Mouse (Mus musculus) spleen, postnatal 36 days (tissue): ENCODE data around the gene Gm43191.
"Not testable (repeated sequence)": the region's sequence is repeated elsewhere in the genome, so short reads cannot be mapped to it uniquely, and the experiment has no call there.

ENCODE experiments used
- DNase-seq, 2 experiments: peaks; one replicate each; pipeline ENCODE4 v3.0.0; 2022; ENCODE audit warnings: low spot score in 2 of 2, mixed read lengths in 1 of 2

Gene Gm43191

DNA sequence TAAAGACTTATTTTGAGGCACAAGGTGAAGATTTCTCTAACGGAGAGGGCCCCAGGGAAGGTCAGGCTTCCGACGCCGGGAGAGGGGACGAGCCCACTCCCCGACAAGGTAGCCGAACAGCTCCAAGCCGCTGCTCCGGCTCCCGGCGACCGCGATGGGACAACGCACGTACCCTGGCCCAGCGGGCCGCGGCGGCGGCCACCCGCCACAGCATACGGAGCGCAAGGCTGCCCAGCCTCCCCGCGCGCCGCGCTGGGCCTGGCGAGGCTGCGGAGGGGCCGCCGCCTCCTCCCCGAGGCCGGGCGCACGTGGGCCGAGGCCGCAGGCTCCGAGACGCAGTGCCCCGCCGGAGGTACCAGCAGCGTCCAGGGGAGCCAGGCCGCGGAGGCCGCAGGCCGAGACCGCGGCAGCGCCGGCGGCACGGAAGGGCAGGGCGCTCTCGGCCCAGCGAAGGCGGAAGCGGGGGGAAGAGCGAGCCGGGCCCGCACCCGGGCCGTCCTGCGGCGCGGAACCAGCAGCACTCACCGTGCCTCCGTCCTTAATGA is 19.1 kb downstream of the Gm43191 start:
- no peak for DNase-seq

GRCm38 (mm10) chr3:116661288-116661869 is 19.7 kb downstream of the Gm43191 start:
- no peak for DNase-seq

- DNase-seq = no peak
These were observed 21.1 kb downstream of the Gm43191 start for GRCm38 (mm10) chr3:116659856-116660430.

GRCm38 (mm10) chr3:116658928-116659565 is 22.0 kb downstream of the Gm43191 start:
- DNase-seq = no peak

DNA sequence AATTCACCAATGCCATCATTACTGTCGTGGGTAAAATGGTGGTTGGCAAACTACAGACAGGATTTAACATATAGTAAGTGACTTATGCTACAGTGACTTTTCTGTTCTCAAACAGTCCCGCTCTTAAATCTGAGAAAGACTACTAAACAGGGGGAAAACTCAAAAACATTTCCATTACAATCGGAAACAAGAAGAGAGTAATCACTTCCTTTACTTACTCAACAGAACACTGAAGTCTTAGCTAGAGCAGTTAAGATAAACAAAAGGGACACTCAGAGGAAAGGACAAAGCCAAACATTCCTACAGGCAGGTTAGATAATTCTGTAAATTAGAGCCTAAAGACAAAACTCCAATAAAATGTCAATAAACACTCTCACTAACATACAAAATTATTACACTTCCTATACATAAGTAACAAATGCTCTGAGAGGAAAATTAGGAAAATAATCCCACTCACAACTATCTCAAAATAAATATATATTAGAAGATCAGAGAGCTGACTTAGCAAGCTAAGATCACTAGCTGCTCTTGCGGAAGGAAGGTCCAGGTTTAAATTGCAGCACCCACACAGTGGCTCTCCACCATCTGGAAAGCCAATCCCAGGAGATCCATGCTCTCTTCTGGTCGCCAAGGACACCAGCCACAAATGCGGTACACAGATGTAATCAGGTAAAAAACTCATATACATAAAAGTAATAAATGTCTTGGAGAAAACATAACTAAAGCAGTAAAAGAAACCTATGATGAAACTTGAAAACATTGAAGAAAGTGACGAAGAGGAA is 24.7 kb downstream of the Gm43191 start:
- DNase-seq = no peak

- DNase-seq = not testable (repeated sequence)
These were observed 27.0 kb downstream of the Gm43191 start for GRCm38 (mm10) chr3:116654051-116654450.

GRCm38 (mm10) chr3:116653278-116653945 is 27.6 kb downstream of the Gm43191 start:
- DNase-seq = no peak

DNA sequence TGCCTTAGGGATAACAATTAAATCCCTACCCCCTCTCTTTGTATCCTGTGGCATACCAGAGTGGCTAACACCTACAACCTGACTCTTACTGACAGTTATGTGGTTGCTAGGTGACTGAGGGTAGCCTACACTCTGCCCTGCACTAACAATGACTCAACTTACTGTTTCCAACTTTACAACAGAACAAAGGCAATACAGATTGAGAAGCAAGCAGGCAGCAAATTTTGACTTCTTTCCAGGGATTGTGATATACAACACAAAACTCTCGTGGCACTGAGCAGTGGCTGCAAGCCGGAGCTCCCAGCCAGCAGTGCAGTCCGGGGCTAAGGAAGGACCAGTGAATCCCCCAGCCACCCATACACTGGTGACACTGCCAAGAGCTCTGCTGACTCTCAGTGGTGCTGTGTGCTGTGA is 29.0 kb downstream of the Gm43191 start:
- DNase-seq = no peak

GRCm38 (mm10) chr3:116650698-116651097 is 30.4 kb downstream of the Gm43191 start:
- DNase-seq = no peak

- no peak for DNase-seq
These were observed 32.3 kb downstream of the Gm43191 start for GRCm38 (mm10) chr3:116648805-116649204.

GRCm38 (mm10) chr3:116646387-116646786 is 34.7 kb downstream of the Gm43191 start:
- DNase-seq = no peak

GRCm38 (mm10) chr3:116642373-116642772 is 38.7 kb downstream of the Gm43191 start:
- DNase-seq = no peak

DNA sequence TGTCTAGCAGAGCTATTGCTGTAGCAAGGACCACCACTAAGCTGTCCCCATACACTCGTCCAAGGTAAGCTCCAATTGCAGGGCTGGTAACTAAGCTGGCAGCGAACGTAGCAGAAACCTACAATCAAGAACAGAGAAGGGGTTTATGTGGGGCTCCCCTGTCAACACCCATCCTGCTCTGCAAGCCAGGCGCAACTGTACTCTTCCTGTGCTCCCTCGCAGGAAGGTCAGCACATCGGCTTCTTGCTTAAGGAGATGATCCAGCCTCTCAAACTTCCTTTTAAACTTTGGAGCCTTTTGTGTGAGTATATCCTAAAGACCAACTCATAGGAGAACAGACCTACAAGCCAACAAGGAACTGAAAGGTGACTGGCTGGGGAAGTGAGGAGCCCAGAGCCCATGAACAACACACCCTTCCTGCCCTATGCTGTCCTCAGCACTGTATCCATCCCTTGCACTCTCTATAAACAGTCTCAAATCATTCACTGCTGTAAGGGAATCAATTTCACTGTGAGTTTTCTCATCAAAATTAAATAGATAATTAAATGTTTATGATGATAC is 39.2 kb downstream of the Gm43191 start:
- no peak for DNase-seq

GRCm38 (mm10) chr3:116640024-116640423 is 41.0 kb downstream of the Gm43191 start:
- no peak for DNase-seq

GRCm38 (mm10) chr3:116638572-116638971 is 42.5 kb downstream of the Gm43191 start:
- DNase-seq = no peak

DNA sequence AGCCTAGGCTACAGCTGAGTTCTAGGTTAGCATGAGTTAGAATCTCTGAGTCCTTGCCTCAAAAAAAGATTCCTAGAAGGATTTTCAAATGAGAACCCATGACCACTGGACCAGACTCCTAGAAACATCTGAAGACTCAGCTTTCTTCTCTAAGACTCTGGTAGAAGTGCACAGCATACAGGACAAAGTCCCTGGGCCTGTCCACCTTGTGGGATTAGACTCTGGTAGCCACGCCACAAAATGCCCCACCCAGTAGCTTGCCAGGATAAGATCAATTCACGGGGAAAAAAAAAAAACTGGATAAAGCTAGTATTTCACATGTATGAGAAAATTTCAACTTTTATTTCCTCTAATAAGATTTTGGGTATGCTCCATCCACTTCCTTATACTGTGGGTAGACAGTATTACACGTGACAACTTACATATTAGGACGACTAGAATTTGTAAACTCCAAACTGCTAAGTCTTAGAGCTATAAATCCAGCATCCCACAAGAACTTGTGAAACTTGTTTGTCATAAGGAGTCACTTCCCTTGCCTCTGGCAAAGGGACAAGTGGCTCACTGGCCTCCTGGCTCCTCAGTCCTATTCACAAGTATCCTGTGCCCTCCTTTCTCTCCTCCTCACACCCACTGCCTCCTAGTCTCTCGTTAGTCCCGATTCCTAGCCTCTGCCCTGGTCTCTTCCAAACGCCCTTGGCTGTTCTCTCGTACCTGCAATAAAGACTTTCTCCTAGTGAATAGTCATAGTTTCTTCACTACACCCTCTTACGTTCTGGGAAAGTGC is 43.2 kb downstream of the Gm43191 start:
- no peak for DNase-seq

- DNase-seq = no peak
These were observed 45.3 kb downstream of the Gm43191 start for GRCm38 (mm10) chr3:116635799-116636198.

GRCm38 (mm10) chr3:116634853-116635252 is 46.2 kb downstream of the Gm43191 start:
- DNase-seq = no peak

GRCm38 (mm10) chr3:116634091-116634490 is 47.0 kb downstream of the Gm43191 start:
- no peak for DNase-seq

DNA sequence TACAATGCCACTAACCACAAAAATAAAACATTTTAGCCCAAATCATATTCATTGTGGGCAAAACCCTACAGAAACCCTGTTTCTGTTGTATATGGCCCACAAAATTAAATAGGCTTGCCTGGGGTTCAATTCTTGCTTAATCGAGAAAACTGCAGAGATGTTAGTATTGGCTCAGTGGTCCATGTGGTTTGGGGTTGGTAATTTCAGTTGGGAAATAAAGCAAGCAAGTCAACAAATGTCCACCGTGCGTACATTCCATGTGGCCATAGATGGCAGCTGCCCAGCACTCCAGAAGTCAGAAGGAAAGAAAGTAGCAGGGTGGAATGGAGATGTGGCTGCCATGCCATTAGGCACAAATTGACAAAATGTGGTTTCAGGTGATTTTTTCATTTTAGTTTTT is 48.1 kb downstream of the Gm43191 start:
- no peak for DNase-seq

DNA sequence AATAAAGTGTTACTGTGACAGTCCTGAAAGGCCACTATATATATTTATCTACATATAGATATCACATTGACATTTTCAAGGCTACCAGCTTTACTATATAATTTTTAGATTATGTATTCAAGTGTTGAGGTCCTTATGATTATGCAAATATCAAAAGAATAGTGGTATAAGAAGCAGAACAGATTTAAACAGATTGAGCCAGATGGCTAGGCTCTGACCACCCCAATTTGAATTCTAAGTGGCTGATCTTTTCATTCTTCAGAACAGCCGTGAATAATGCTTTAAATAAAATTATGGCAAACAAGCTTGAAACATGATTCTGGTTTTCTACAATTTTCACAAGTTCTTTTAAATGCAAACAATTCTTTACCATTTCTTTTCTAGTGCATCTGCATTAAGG is 49.6 kb downstream of the Gm43191 start:
- DNase-seq = no peak
